Comparison of ENCODE assay signal across 8 mouse cellular contexts in the genomic region with DNA sequence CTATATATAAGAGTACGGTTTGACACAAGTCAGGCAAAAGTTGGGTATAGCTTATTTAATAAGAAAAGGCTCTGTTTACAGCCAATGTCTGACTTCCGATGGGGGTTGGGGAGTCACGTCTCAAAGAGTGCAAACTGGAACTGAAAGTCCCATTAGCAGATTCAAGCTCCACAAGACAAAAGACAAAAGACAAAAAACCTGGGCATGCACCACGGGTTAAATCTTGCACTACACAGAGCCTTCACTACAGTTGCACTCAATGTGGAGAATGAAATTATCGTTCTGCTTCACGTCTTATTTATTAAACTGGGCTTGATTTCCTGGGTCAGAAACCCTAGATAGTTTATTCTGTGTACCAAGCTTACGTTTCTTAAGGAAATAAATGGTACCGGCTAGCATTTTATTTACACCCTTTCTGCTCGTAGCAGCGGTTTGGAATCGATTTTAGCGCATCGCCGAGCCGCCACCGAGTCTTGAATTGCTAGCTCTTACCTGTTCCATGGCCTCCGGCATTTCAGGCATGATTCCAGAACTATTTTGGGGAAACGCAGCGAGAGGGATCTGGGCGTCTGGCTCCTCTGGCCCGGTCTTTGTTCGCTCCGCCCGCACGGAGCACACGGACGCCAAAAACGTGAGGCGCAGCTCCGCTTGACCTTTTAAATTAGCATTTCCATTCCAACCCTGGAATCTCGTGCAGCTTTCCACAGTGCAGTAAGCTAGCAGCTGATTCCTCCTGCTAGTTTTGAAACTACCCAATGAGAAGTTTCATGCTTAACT. TPM values are rescaled to one million over a fixed set of nuclear protein-coding genes. Genes with fewer than 3 reads are reported as not detected.
DNase-seq lines count a peak whose midpoint lies in the region; ATAC-seq lines count a peak whose summit lies in the region.

No protein-coding gene starts in this region.

- H3K27ac ChIP-seq in forebrain, embryonic 13.5 days: peak overlapping the region; percentile 88
- H3K27ac ChIP-seq in lung, embryonic 15.5 days: peak overlapping the region; percentile 95

- 0% methylated on average over 31 of the region's 31 CpGs for WGBS in forebrain, embryonic 13.5 days
- under 1% methylated on average over 31 of the region's 31 CpGs for WGBS in large intestine, adult 2 months
- WGBS in lung, embryonic 15.5 days: under 1% methylated on average over 31 of the region's 31 CpGs

- no peaks in the 10 kb centered on the region for H3K9me3 ChIP-seq in forebrain, embryonic 13.5 days (replicated peaks)
- H3K9me3 ChIP-seq in lung, embryonic 15.5 days: no peaks in the 10 kb centered on the region

- peak; percentile 95 for DNase-seq in ES-CJ7 (ENCODE audit: low read depth, low spot score)
- peak; percentile 63 for DNase-seq in c-Kit-positive CD71-negative TER-119-negative erythroid progenitor cells, embryonic 14.5 days (ENCODE audit: low read depth)
- peak; percentile 59 to 76 for DNase-seq in heart, postnatal 14 days
- peak; percentile 52 for DNase-seq in large intestine, adult 2 months (ENCODE audit: low read depth, low spot score)
- DNase-seq in ovary, postnatal 10 days (ENCODE audit: low spot score): peak; percentile 36
- DNase-seq in thymus, postnatal 14 days: peak; percentile 77

- H3K4me3 ChIP-seq in forebrain, embryonic 13.5 days: peak overlapping the region; percentile 88
- peak overlapping the region; percentile 92 for H3K4me3 ChIP-seq in lung, embryonic 15.5 days

- H3K4me1 ChIP-seq in forebrain, embryonic 13.5 days: peaks cover 38% of the 10 kb centered on the region
- H3K4me1 ChIP-seq in lung, embryonic 15.5 days: peaks cover 21% of the 10 kb centered on the region

- intact Hi-C loops in heart, postnatal 14 days (cut with DNase I): loop anchor here (5.0 kb wide), 1 partner anchor 38 kb away; the partner anchor contains the start of genes Hmmr and Nudcd2

- peak overlapping the region; percentile 86 for H3K4me2 ChIP-seq in forebrain, embryonic 13.5 days
- H3K4me2 ChIP-seq in lung, embryonic 15.5 days: peak overlapping the region; percentile 89

- peak overlapping the region; percentile 80 for H3K9ac ChIP-seq in forebrain, embryonic 13.5 days
- peak overlapping the region; percentile 68 for H3K9ac ChIP-seq in lung, embryonic 15.5 days

- ATAC-seq in forebrain, embryonic 13.5 days: peak; percentile 57
- ATAC-seq in lung, embryonic 15.5 days (ENCODE audit: borderline replicate concordance, extremely low read depth, low FRiP score, low TSS enrichment): peak; percentile 50; the same call in 1 of the 2 replicates

- H3K27me3 ChIP-seq in forebrain, embryonic 13.5 days: no peaks in the 10 kb centered on the region
- no peaks in the 10 kb centered on the region for H3K27me3 ChIP-seq in lung, embryonic 15.5 days

- H3K36me3 ChIP-seq in forebrain, embryonic 13.5 days (ENCODE audit: poor library complexity, severe bottlenecking): peaks cover 1% of the 10 kb centered on the region; the same call in 1 of the 2 replicates
- no peaks in the 10 kb centered on the region for H3K36me3 ChIP-seq in lung, embryonic 15.5 days

RNA-seq across cellular contexts. Expression of gene Mat2b, which starts 0.5 kb away (rescaled TPM):
- 77.2 and 80.1 TPM in 2 replicates for polyA plus RNA-seq in forebrain, embryonic 13.5 days (2015; fragmentation: Nextera tagmentation; extraction: Ambion mirVana)
- total RNA-seq in heart, postnatal 14 days (2021): 100 to 1,000 TPM in 1 of 2 experiments, 10 to 100 TPM in 1; 94.3 to 102 TPM
- 30.4 and 38.7 TPM in 2 replicates for polyA plus RNA-seq in large intestine, adult 2 months (2012; rRNA removed)
- 92.6 and 94.4 TPM in 2 replicates for polyA plus RNA-seq in lung, embryonic 15.5 days (2015; fragmentation: Nextera tagmentation; extraction: Ambion mirVana)

RNA-seq across cellular contexts. Expression of gene Hmmr, which starts 38.7 kb away (rescaled TPM):
- 43.0 and 43.1 TPM in 2 replicates for polyA plus RNA-seq in forebrain, embryonic 13.5 days (2015; fragmentation: Nextera tagmentation; extraction: Ambion mirVana)
- 1 to 10 TPM; 2.0 to 4.4 TPM for total RNA-seq in heart, postnatal 14 days (2021)
- polyA plus RNA-seq in large intestine, adult 2 months (2012; rRNA removed): 6.4 and 6.9 TPM in 2 replicates
- 51.7 and 57.0 TPM in 2 replicates for polyA plus RNA-seq in lung, embryonic 15.5 days (2015; fragmentation: Nextera tagmentation; extraction: Ambion mirVana)

RNA-seq across cellular contexts. Expression of gene Nudcd2, which starts 39.0 kb away (rescaled TPM):
- polyA plus RNA-seq in forebrain, embryonic 13.5 days (2015; fragmentation: Nextera tagmentation; extraction: Ambion mirVana): 136 and 145 TPM in 2 replicates
- total RNA-seq in heart, postnatal 14 days (2021): 10 to 100 TPM; 14.0 to 17.1 TPM
- 10.1 and 11.6 TPM in 2 replicates for polyA plus RNA-seq in large intestine, adult 2 months (2012; rRNA removed)
- polyA plus RNA-seq in lung, embryonic 15.5 days (2015; fragmentation: Nextera tagmentation; extraction: Ambion mirVana): 156 and 161 TPM in 2 replicates

Comparison
In these comparisons a context has a peak if more than half of its experiments do, and no peak if none do; other contexts are left out.
1. Peak in every context shown above with its lines: DNase-seq, ATAC-seq, H3K4me3 ChIP-seq and H3K27ac ChIP-seq.
2. DNase-seq: peak in every context shown above with its lines; median percentile 95 in ES-CJ7; 77 in thymus, postnatal 14 days; 68 in heart, postnatal 14 days; 63 in c-Kit-positive CD71-negative TER-119-negative erythroid progenitor cells, embryonic 14.5 days; 52 in large intestine, adult 2 months; 36 in ovary, postnatal 10 days.
3. RNA of gene Nudcd2, which starts 39.0 kb away (polyA plus RNA-seq): 156 to 161 TPM in lung, embryonic 15.5 days and 136 to 145 TPM in forebrain, embryonic 13.5 days; 10.1 to 11.6 TPM in large intestine, adult 2 months; every median in the first group is over 10 times any median in the second.